Mouse (Mus musculus): Measurements from ENCODE around the gene Thsd7a.

- TF ChIP-seq GATA1 (IDR thresholded peaks at IDR 0.05; ENCODE audit: borderline replicate concordance, low read length) = no peak
- no peak for TF ChIP-seq FLI1 (IDR thresholded peaks at IDR 0.05; ENCODE audit: low read length)
Observed at GRCm38 (mm10) chr6:12393574-12394380, 355.4 kb downstream of the Thsd7a start.

All from megakaryocyte, embryonic 14.5 days (primary cell).